Mouse (Mus musculus) C2C12 (cell line): ENCODE results near the gene Fbxw2.

Experiments
- CEBPB ChIP-seq: IDR thresholded peaks from one replicate; pipeline ENCODE4 v1.6.1; 2011; ENCODE audit warnings: low read depth, mild to moderate bottlenecking, control low read depth, moderate library complexity
- CTCF ChIP-seq: IDR thresholded peaks from one replicate; pipeline ENCODE4 v1.5.1; 2011; ENCODE audit not compliant: control insufficient read depth, insufficient read depth, insufficient read length
- FOSL1 ChIP-seq: IDR thresholded peaks from one replicate; pipeline ENCODE4 v1.8.0; 2011; ENCODE audit warnings: mild to moderate bottlenecking, low read length; ENCODE audit not compliant: poor library complexity, insufficient read depth, severe bottlenecking
- MAX ChIP-seq: IDR thresholded peaks from one replicate; pipeline ENCODE4 v1.6.1; 2011; ENCODE audit warnings: mild to moderate bottlenecking, control low read depth
- MYOD1 ChIP-seq: IDR thresholded peaks from one replicate; pipeline ENCODE4 v1.6.1; 2011; ENCODE audit warnings: low read depth; ENCODE audit not compliant: control insufficient read depth, insufficient read length
- MYOG ChIP-seq: IDR thresholded peaks from one replicate; pipeline ENCODE4 v1.6.1; 2011; ENCODE audit not compliant: control insufficient read depth, insufficient read length; ENCODE audit errors: extremely low read depth
- USF1 ChIP-seq: IDR thresholded peaks from one replicate; pipeline ENCODE4 v1.6.1; 2011; ENCODE audit warnings: low read depth, mild to moderate bottlenecking, control low read depth, moderate library complexity

- TF ChIP-seq CTCF (no peak), MAX (no peak), CEBPB (no peak), MYOG (no peak), FOSL1 (no peak), MYOD1 (no peak), USF1 (no peak)
These were observed 51.6 kb downstream of the Fbxw2 start for GRCm38 (mm10) chr2:34774493-34774892.
